Mouse (Mus musculus): ENCODE data around the gene Gm13272. TPM values are rescaled to one million over a fixed set of nuclear protein-coding genes. Genes with fewer than 3 reads are reported as not detected.
"Not testable (repeated sequence)": the region's sequence is repeated elsewhere in the genome, so short reads cannot be mapped to it uniquely, and the experiment has no call there.

Gm13272 gene
- polyA plus RNA-seq, 1 experiment from 2014 or later: not detected

DNA sequence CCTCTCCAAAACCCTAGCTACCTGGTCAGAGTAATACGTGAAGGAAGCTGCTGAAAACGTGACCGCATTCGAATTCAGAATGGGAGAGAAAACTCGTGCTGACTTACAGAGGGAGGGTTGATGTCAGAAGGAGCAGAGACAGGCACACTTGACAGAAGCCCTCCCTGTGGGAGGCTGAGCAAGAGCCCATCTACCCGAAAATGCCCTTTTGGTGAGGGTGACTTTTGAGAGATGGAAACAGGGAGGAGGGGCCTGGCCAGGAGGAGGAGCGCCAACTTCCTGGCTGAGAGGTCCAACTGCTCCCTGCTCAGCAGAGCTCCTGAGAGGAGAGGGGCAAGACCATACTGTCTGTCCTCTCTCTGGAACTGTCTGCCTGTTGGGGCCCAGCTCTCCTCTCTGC, 19.7 kb downstream of the Gm13272 start, which contains the start of gene Gm13285:
Gene Gm13285 (plus strand): TSS at position 301 of the 400 bp plus-strand sequence.
- H3K4me3 ChIP-seq; H3K36me3 ChIP-seq; H3K27ac ChIP-seq; DNase-seq (ENCODE audit: low spot score); H3K27me3 ChIP-seq (ENCODE audit: insufficient read depth, poor library complexity, severe bottlenecking); H3K9me3 ChIP-seq; H3K4me1 ChIP-seq: not testable (repeated sequence)
- 16% methylated on average over 6 of the region's 7 CpGs for WGBS

DNA sequence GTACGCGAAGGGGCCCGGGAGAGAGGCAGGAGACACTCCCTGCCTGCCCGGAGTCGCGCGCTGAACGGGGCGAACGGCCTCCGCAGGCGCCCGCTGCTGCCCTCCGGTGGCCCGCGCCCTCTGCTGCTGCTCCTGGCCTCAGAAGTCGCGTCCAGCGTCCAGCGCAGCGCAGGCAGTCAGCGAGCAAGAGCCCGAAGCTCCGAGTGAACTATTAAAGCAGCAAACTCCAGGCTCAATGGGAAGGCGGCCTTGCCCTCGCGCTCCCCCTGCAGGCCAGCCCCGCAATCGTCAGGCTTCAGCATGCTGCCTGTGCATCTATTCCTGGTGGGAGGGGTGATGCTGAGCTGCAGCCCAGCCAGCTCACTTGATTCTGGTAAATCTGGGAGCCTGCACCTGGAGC, 23.3 kb downstream of the Gm13272 start, which contains the start of gene Gm13287:
Gene Gm13287 (plus strand): TSS at position 301 of the 400 bp plus-strand sequence.
- H3K4me3 ChIP-seq; DNase-seq (ENCODE audit: low spot score); H3K9me3 ChIP-seq; H3K27ac ChIP-seq; H3K36me3 ChIP-seq; H3K27me3 ChIP-seq (ENCODE audit: insufficient read depth, poor library complexity, severe bottlenecking); H3K4me1 ChIP-seq: not testable (repeated sequence)
- no CpG with 5 or more reads among the region's 29 CpGs for WGBS

DNA sequence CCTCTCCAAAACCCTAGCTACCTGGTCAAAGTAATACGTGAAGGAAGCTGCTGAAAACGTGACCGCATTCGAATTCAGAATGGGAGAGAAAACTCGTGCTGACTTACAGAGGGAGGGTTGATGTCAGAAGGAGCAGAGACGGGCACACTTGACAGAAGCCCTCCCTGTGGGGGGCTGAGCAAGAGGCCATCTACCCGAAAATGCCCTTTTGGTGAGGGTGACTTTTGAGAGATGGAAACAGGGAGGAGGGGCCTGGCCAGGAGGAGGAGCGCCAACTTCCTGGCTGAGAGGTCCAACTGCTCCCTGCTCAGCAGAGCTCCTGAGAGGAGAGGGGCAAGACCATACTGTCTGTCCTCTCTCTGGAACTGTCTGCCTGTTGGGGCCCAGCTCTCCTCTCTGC, 25.6 kb downstream of the Gm13272 start, which contains the start of gene Gm13288:
Gene Gm13288 (plus strand): TSS at position 301 of the 400 bp plus-strand sequence.
- not testable (repeated sequence) for H3K27me3 ChIP-seq (ENCODE audit: insufficient read depth, poor library complexity, severe bottlenecking); H3K9me3 ChIP-seq; H3K4me1 ChIP-seq; H3K27ac ChIP-seq; DNase-seq (ENCODE audit: low spot score); H3K36me3 ChIP-seq
- no CpG with 5 or more reads among the region's 8 CpGs for WGBS
- H3K4me3 ChIP-seq: peak within 1 kb of the TSS; percentile 33; the same call in 1 of the 2 replicates

DNA sequence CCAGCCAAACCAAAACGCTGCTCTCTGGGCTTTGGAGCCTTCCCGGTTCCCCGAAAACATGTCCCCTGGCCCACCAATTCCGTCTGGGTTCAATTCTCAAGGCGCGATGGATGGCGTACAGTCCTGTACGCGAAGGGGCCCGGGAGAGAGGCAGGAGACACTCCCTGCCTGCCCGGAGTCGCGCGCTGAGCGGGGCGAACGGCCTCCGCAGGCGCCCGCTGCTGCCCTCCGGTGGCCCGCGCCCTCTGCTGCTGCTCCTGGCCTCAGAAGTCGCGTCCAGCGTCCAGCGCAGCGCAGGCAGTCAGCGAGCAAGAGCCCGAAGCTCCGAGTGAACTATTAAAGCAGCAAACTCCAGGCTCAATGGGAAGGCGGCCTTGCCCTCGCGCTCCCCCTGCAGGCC, 26.1 kb downstream of the Gm13272 start:
- H3K27me3 ChIP-seq (ENCODE audit: insufficient read depth, poor library complexity, severe bottlenecking); DNase-seq (ENCODE audit: low spot score); H3K9me3 ChIP-seq; H3K4me1 ChIP-seq; H3K27ac ChIP-seq; H3K36me3 ChIP-seq: not testable (repeated sequence)
- H3K4me3 ChIP-seq: peak overlapping the region; percentile 33; the same call in 1 of the 2 replicates
- 0% methylated on average over 17 of the region's 34 CpGs for WGBS

DNA sequence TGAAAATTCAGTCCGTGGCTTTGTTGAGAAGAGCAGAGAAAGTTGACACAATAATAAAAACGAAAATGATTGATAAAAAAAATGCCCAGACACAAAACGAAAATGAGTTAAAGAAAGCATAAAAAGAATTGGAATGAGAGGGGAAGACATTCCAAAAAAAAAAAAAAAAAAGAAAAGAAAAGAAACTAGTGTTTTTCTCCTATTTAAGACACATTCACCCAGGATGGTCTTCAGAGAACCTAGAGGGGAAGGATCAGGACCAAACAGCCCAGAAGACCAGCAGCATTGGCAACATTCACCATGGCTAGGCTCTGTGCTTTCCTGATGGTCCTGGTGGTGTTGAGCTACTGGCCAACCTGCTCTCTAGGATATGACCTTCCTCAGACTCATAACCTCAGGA, 36.3 kb downstream of the Gm13272 start, which contains the start of gene Ifna7:
Gene Ifna7 (plus strand): TSS at position 301 of the 400 bp plus-strand sequence.
- Histone ChIP-seq H3K27me3 (ENCODE audit: insufficient read depth, poor library complexity, severe bottlenecking) (no peaks in the 10 kb centered on the region), H3K27ac (no peak within 1 kb of the TSS), H3K36me3 (no peaks in the 10 kb centered on the region), H3K4me3 (no peak within 1 kb of the TSS), H3K4me1 (no peaks in the 10 kb centered on the region), H3K9me3 (no peaks in the 10 kb centered on the region)
- 58% methylated on average over 3 of the region's 3 CpGs for WGBS
- DNase-seq (ENCODE audit: low spot score): no peak

DNA sequence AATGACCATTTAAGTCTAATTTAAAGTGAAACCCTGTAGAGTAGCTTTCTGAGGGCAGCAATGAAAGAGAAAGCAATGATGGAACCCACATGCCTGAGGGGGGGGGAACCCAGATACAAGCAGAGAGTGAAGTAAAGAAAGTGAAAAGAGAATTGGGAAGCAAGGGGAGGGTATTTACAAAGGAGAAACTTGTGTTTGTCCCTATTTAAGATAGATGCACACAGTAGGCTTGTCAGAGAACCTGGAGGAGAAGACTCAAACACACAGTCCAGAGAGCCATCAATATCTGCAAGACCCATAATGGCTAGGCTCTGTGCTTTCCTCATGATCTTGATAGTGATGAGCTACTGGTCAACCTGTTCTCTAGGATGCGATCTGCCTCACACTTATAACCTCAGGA, 40.0 kb downstream of the Gm13272 start, which contains the start of gene Ifna11:
Gene Ifna11 (plus strand): TSS at position 301 of the 400 bp plus-strand sequence.
- Histone ChIP-seq H3K4me1 (no peaks in the 10 kb centered on the region), H3K4me3 (no peak within 1 kb of the TSS), H3K36me3 (no peaks in the 10 kb centered on the region), H3K27me3 (ENCODE audit: insufficient read depth, poor library complexity, severe bottlenecking) (no peaks in the 10 kb centered on the region), H3K27ac (no peak within 1 kb of the TSS), H3K9me3 (no peaks in the 10 kb centered on the region)
- 64% methylated on average over 1 of the region's 1 CpGs for WGBS
- no peak for DNase-seq (ENCODE audit: low spot score)

DNA sequence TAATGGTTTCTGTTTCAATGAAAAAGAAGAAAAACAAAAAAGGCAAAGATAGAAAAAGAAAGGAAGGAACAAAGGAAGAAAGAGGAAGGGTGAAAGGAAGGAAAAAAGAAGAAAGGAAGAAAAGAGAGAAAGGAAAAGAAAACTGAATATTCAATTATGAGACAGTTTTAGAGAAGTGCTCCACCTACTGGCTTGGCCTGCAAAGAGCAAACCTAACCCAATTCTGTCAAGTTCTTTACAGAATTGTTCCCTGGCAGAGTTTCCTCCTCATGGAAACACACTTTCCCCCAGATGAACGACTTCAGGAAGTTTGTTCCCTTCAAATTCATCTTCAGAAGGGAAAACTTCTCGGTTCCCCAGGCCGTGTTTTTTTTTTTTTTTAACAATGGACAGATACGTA, 43.3 kb downstream of the Gm13272 start:
- Histone ChIP-seq H3K4me1 (no peaks in the 10 kb centered on the region), H3K9me3 (no peaks in the 10 kb centered on the region), H3K27ac (no peak overlapping the region), H3K27me3 (ENCODE audit: insufficient read depth, poor library complexity, severe bottlenecking) (no peaks in the 10 kb centered on the region), H3K36me3 (no peaks in the 10 kb centered on the region), H3K4me3 (no peak overlapping the region)
- WGBS: 26% methylated on average over 4 of the region's 4 CpGs
- no peak for DNase-seq (ENCODE audit: low spot score)

DNA sequence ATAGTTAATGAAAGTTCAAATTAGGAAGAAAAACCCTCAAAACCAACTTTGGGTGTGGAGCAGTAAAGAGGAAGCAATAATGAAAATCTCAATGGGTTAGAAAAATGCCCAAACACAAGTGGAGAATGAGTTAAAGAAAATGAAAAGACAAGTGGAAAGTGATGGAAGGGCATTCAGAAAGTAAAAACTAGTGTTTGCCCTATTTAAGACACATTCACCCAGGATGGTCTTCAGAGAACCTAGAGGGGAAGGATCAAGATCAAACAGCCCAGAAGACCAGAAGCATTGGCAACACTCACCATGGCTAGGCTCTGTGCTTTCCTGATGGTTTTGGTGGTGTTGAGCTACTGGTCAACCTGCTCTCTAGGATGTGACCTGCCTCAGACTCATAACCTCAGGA, 47.5 kb downstream of the Gm13272 start, which contains the start of gene Ifna6:
Gene Ifna6 (plus strand): TSS at position 301 of the 400 bp plus-strand sequence.
- not testable (repeated sequence) for H3K9me3 ChIP-seq; H3K4me1 ChIP-seq; H3K27me3 ChIP-seq (ENCODE audit: insufficient read depth, poor library complexity, severe bottlenecking); H3K4me3 ChIP-seq; DNase-seq (ENCODE audit: low spot score); H3K27ac ChIP-seq; H3K36me3 ChIP-seq

Other genes starting within 250 kb of the Gm13272 start
- not detected in 2 replicates for gene Ifna15, start 221.6 kb upstream of the Gm13272 start, polyA plus RNA-seq (2016; fragmentation: Nextera tagmentation; extraction: Ambion mirVana)
- gene Ifna14, start 208.1 kb upstream of the Gm13272 start, polyA plus RNA-seq (2016; fragmentation: Nextera tagmentation; extraction: Ambion mirVana): not detected in 2 replicates
- gene Ifna9, start 187.5 kb upstream of the Gm13272 start, polyA plus RNA-seq (2016; fragmentation: Nextera tagmentation; extraction: Ambion mirVana): not detected in 2 replicates
- gene Ifna12, start 176.5 kb upstream of the Gm13272 start, polyA plus RNA-seq (2016; fragmentation: Nextera tagmentation; extraction: Ambion mirVana): not detected in 2 replicates
- gene C87499, start 145.4 kb upstream of the Gm13272 start, polyA plus RNA-seq (2016; fragmentation: Nextera tagmentation; extraction: Ambion mirVana): not detected in 2 replicates
- gene Ifna13, start 135.4 kb upstream of the Gm13272 start, polyA plus RNA-seq (2016; fragmentation: Nextera tagmentation; extraction: Ambion mirVana): not detected in 2 replicates
- gene Ifna16, start 102.9 kb upstream of the Gm13272 start, polyA plus RNA-seq (2016; fragmentation: Nextera tagmentation; extraction: Ambion mirVana): not detected in 2 replicates
- gene Ifna2, start 95.9 kb upstream of the Gm13272 start, polyA plus RNA-seq (2016; fragmentation: Nextera tagmentation; extraction: Ambion mirVana): not detected in 2 replicates
- not detected in 2 replicates for gene Ifnab, start 88.5 kb upstream of the Gm13272 start, polyA plus RNA-seq (2016; fragmentation: Nextera tagmentation; extraction: Ambion mirVana)
- gene Gm26566, start 58.0 kb upstream of the Gm13272 start, polyA plus RNA-seq (2016; fragmentation: Nextera tagmentation; extraction: Ambion mirVana): 1.1 and 1.2 TPM in 2 replicates
- gene Klhl9, start 57.4 kb upstream of the Gm13272 start, polyA plus RNA-seq (2016; fragmentation: Nextera tagmentation; extraction: Ambion mirVana): 83.9 and 88.7 TPM in 2 replicates
- 0.30 TPM in 1 of 2 replicates, not detected in the other for gene Gm13271, start 25.0 kb upstream of the Gm13272 start, polyA plus RNA-seq (2016; fragmentation: Nextera tagmentation; extraction: Ambion mirVana)
- gene Gm13283, start 19.7 kb upstream of the Gm13272 start, polyA plus RNA-seq (2016; fragmentation: Nextera tagmentation; extraction: Ambion mirVana): 0.28 and 0.36 TPM in 2 replicates
- not detected in 2 replicates for gene Gm13290, start 6.0 kb upstream of the Gm13272 start, polyA plus RNA-seq (2016; fragmentation: Nextera tagmentation; extraction: Ambion mirVana)
- not detected in 2 replicates for gene Gm13289, start 2.9 kb upstream of the Gm13272 start, polyA plus RNA-seq (2016; fragmentation: Nextera tagmentation; extraction: Ambion mirVana)
- gene Ifnz, start 2.3 kb downstream of the Gm13272 start, polyA plus RNA-seq (2016; fragmentation: Nextera tagmentation; extraction: Ambion mirVana): 0.21 TPM in 1 of 2 replicates, not detected in the other
- gene Gm13276, start 5.9 kb downstream of the Gm13272 start, polyA plus RNA-seq (2016; fragmentation: Nextera tagmentation; extraction: Ambion mirVana): not detected in 2 replicates
- not detected in 2 replicates for gene Gm13277, start 8.8 kb downstream of the Gm13272 start, polyA plus RNA-seq (2016; fragmentation: Nextera tagmentation; extraction: Ambion mirVana)
- gene Gm13278, start 11.7 kb downstream of the Gm13272 start, polyA plus RNA-seq (2016; fragmentation: Nextera tagmentation; extraction: Ambion mirVana): not detected in 2 replicates
- not detected in 2 replicates for gene Gm13275, start 14.6 kb downstream of the Gm13272 start, polyA plus RNA-seq (2016; fragmentation: Nextera tagmentation; extraction: Ambion mirVana)
- gene Gm13279, start 17.5 kb downstream of the Gm13272 start, polyA plus RNA-seq (2016; fragmentation: Nextera tagmentation; extraction: Ambion mirVana): not detected in 2 replicates
- 0.34 and 0.79 TPM in 2 replicates for gene Gm13285, start 19.8 kb downstream of the Gm13272 start, polyA plus RNA-seq (2016; fragmentation: Nextera tagmentation; extraction: Ambion mirVana)
- gene Gm13287, start 23.4 kb downstream of the Gm13272 start, polyA plus RNA-seq (2016; fragmentation: Nextera tagmentation; extraction: Ambion mirVana): not detected in 2 replicates
- gene Gm13288, start 25.7 kb downstream of the Gm13272 start, polyA plus RNA-seq (2016; fragmentation: Nextera tagmentation; extraction: Ambion mirVana): not detected in 2 replicates
- gene Ifna7, start 36.4 kb downstream of the Gm13272 start, polyA plus RNA-seq (2016; fragmentation: Nextera tagmentation; extraction: Ambion mirVana): not detected in 2 replicates
- gene Ifna11, start 40.1 kb downstream of the Gm13272 start, polyA plus RNA-seq (2016; fragmentation: Nextera tagmentation; extraction: Ambion mirVana): not detected in 2 replicates
- not detected in 2 replicates for gene Ifna6, start 47.6 kb downstream of the Gm13272 start, polyA plus RNA-seq (2016; fragmentation: Nextera tagmentation; extraction: Ambion mirVana)
- not detected in 2 replicates for gene Ifna5, start 55.7 kb downstream of the Gm13272 start, polyA plus RNA-seq (2016; fragmentation: Nextera tagmentation; extraction: Ambion mirVana)
- gene Ifna4, start 62.0 kb downstream of the Gm13272 start, polyA plus RNA-seq (2016; fragmentation: Nextera tagmentation; extraction: Ambion mirVana): not detected in 2 replicates
- gene Ifna1, start 70.2 kb downstream of the Gm13272 start, polyA plus RNA-seq (2016; fragmentation: Nextera tagmentation; extraction: Ambion mirVana): not detected in 2 replicates
- not detected in 2 replicates for gene Ifne, start 100.4 kb downstream of the Gm13272 start, polyA plus RNA-seq (2016; fragmentation: Nextera tagmentation; extraction: Ambion mirVana)

All from heart, embryonic 10.5 days (tissue).